Mouse (Mus musculus) stomach, embryonic 14.5 days (tissue): ENCODE results near the gene Gh. TPM values are rescaled to one million over a fixed set of nuclear protein-coding genes. Genes with fewer than 3 reads are reported as not detected.

Experiments used
- ATAC-seq: fragments of 200-750 bp; cut with Nextera tagmentation; 2 replicates; pipeline ENCODE4 v1.8.0; 2017; ENCODE audit warnings: low read depth, moderate TSS enrichment; ENCODE audit not compliant: insufficient number of reproducible peaks, insufficient read depth, low FRiP score
- H3K27ac ChIP-seq: fragments of 300-500 bp; sonication (generic); 2 replicates; pipeline ENCODE4 v1.5.1; 2014; ENCODE audit warnings: mild to moderate bottlenecking, low read length, moderate library complexity, mixed read lengths
- H3K27me3 ChIP-seq: fragments of 300-500 bp; sonication (generic); 2 replicates; pipeline ENCODE4 v1.6.1; 2014; ENCODE audit warnings: low read length, control low read depth, mixed read lengths; ENCODE audit not compliant: control insufficient read depth, insufficient read depth
- H3K36me3 ChIP-seq: fragments of 300-500 bp; sonication (generic); 2 replicates; pipeline ENCODE4 v1.6.1; 2014; ENCODE audit warnings: mild to moderate bottlenecking, control low read depth, low read length, moderate library complexity, mixed read lengths; ENCODE audit not compliant: control insufficient read depth, insufficient read depth
- H3K4me1 ChIP-seq: fragments of 300-500 bp; sonication (generic); 2 replicates; pipeline ENCODE4 v1.6.1; 2014; ENCODE audit warnings: low read length, control low read depth, mixed read lengths; ENCODE audit not compliant: control insufficient read depth, insufficient read depth
- H3K4me2 ChIP-seq: fragments of 300-500 bp; sonication (generic); replicated peaks from 2 replicates; pipeline ENCODE4 v1.6.1; 2014; ENCODE audit warnings: low read depth, low read length, control low read depth
- H3K4me3 ChIP-seq: fragments of 300-500 bp; sonication (generic); 2 replicates; pipeline ENCODE4 v1.5.1; 2014; ENCODE audit warnings: low read depth, low read length, control low read depth
- H3K9ac ChIP-seq: fragments of 300-500 bp; sonication (generic); replicated peaks from 2 replicates; pipeline ENCODE4 v1.6.1; 2014; ENCODE audit warnings: low read depth, mild to moderate bottlenecking, control low read depth, low read length, moderate library complexity, mixed read lengths
- H3K9me3 ChIP-seq: fragments of 300-500 bp; sonication (generic); 2 replicates; pipeline ENCODE4 v1.6.1; 2016; ENCODE audit warnings: low read depth, low read length, control low read depth; ENCODE audit not compliant: control insufficient read depth
- WGBS: fragments of 180-500 bp; shearing (Covaris S2); extraction: QIAGEN DNeasy Blood & Tissue Kit; methylation state at CpG from one replicate; pipeline ENCODE4 v1.1.7; 2014; 5-methylcytosine and 5-hydroxymethylcytosine counted together
- polyA plus RNA-seq: library from polyadenylated mRNA; unstranded; fragments of >200 nt; fragmentation: Nextera tagmentation; extraction: Ambion mirVana; gene quantifications from 2 replicates; pipeline ENCODE4 v1.2.1, GENCODE M21; 2014

The Gh gene
- polyA plus RNA-seq, 1 experiment from 2014 or later: not detected

- no peaks in the 10 kb centered on the region for H3K9me3 ChIP-seq
- ATAC-seq: no peak
- H3K27ac ChIP-seq: no peak overlapping the region
- 64% methylated on average over 21 of the region's 21 CpGs for WGBS
- H3K9ac ChIP-seq: no peak overlapping the region
- H3K4me2 ChIP-seq: no peak overlapping the region
- H3K27me3 ChIP-seq: no peaks in the 10 kb centered on the region
- no peak overlapping the region for H3K4me3 ChIP-seq
- no peaks in the 10 kb centered on the region for H3K36me3 ChIP-seq
- H3K4me1 ChIP-seq: 0 out of 2 replicates have a peak, but pooled peaks cover 4% of the 10 kb centered on the region
Observed at GRCm38 (mm10) chr11:106318406-106319366, 17.0 kb upstream of the Gh start.

- H3K4me2 ChIP-seq: no peak overlapping the region
- H3K36me3 ChIP-seq: no peaks in the 10 kb centered on the region
- no peaks in the 10 kb centered on the region for H3K27me3 ChIP-seq
- ATAC-seq: no peak
- H3K27ac ChIP-seq: no peak overlapping the region
- 0 out of 2 replicates have a peak, but pooled peaks cover 8% of the 10 kb centered on the region for H3K4me1 ChIP-seq
- H3K9ac ChIP-seq: no peak overlapping the region
- H3K9me3 ChIP-seq: no peaks in the 10 kb centered on the region
- WGBS: 77% methylated on average over 7 of the region's 7 CpGs
- no peak overlapping the region for H3K4me3 ChIP-seq
Observed at GRCm38 (mm10) chr11:106317801-106318200, 16.1 kb upstream of the Gh start.

GRCm38 (mm10) chr11:106316416-106316815 is 14.8 kb upstream of the Gh start:
- Histone ChIP-seq H3K9ac (no peak overlapping the region), H3K9me3 (no peaks in the 10 kb centered on the region), H3K4me2 (no peak overlapping the region), H3K27me3 (no peaks in the 10 kb centered on the region), H3K36me3 (no peaks in the 10 kb centered on the region), H3K4me1 (0 out of 2 replicates have a peak, but pooled peaks cover 8% of the 10 kb centered on the region), H3K27ac (no peak overlapping the region), H3K4me3 (no peak overlapping the region)
- WGBS: 70% methylated on average over 1 of the region's 1 CpGs
- ATAC-seq: no peak

- 0 out of 2 replicates have a peak, but pooled peaks cover 8% of the 10 kb centered on the region for H3K4me1 ChIP-seq
- H3K4me3 ChIP-seq: no peak within 1 kb of the TSS
- 61% methylated on average over 9 of the region's 9 CpGs for WGBS
- ATAC-seq: no peak
- H3K36me3 ChIP-seq: no peaks in the 10 kb centered on the region
- H3K27me3 ChIP-seq: no peaks in the 10 kb centered on the region
- peak within 1 kb of the TSS; percentile 33; the same call in 1 of the 2 replicates for H3K27ac ChIP-seq
- no peak within 1 kb of the TSS for H3K9ac ChIP-seq
- H3K4me2 ChIP-seq: no peak within 1 kb of the TSS
- no peaks in the 10 kb centered on the region for H3K9me3 ChIP-seq
Observed at GRCm38 (mm10) chr11:106314333-106314812, 12.7 kb upstream of the Gh start, which contains the start of gene Cd79b. Cd79b (minus strand) TSS chr11:106314762.

- H3K27me3 ChIP-seq: no peaks in the 10 kb centered on the region
- no peaks in the 10 kb centered on the region for H3K36me3 ChIP-seq
- H3K9ac ChIP-seq: no peak overlapping the region
- H3K4me3 ChIP-seq: no peak overlapping the region
- WGBS: 53% methylated on average over 5 of the region's 5 CpGs
- H3K4me2 ChIP-seq: no peak overlapping the region
- H3K9me3 ChIP-seq: no peaks in the 10 kb centered on the region
- 0 out of 2 replicates have a peak, but pooled peaks have one; percentile 46 for ATAC-seq
- 0 out of 2 replicates have a peak, but pooled peaks cover 8% of the 10 kb centered on the region for H3K4me1 ChIP-seq
- H3K27ac ChIP-seq: peak overlapping the region; percentile 33; the same call in 1 of the 2 replicates
Observed at GRCm38 (mm10) chr11:106313533-106313932, 11.9 kb upstream of the Gh start.

GRCm38 (mm10) chr11:106310123-106310522 is 8.5 kb upstream of the Gh start:
- no peak overlapping the region for H3K9ac ChIP-seq
- WGBS: 72% methylated on average over 5 of the region's 5 CpGs
- no peaks in the 10 kb centered on the region for H3K9me3 ChIP-seq
- H3K4me3 ChIP-seq: no peak overlapping the region
- no peak overlapping the region for H3K4me2 ChIP-seq
- H3K36me3 ChIP-seq: no peaks in the 10 kb centered on the region
- H3K4me1 ChIP-seq: 0 out of 2 replicates have a peak, but pooled peaks cover 8% of the 10 kb centered on the region
- H3K27me3 ChIP-seq: no peaks in the 10 kb centered on the region
- ATAC-seq: no peak
- H3K27ac ChIP-seq: no peak overlapping the region

DNA sequence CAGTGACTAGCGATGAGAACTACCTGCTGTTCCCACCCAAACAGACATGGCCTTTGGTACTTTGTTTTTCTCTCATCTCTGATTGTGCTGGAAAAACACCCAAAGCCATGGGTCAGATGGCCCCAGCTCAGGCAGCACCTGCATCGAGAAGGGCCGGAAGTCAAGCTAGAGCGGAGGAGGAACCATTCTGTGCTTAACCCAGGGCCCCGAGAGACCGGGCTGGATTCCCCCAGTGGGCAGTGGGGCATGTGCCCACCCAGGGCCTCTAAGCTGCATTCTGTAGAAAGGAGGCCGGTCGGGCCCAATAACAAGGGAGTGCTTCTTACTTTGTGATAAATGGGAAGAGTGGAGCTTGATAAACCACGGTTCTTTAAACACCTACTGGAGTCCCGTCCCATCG is 6.5 kb upstream of the Gh start:
- Histone ChIP-seq H3K4me3 (no peak overlapping the region), H3K9me3 (no peaks in the 10 kb centered on the region), H3K4me2 (no peak overlapping the region), H3K4me1 (no peaks in the 10 kb centered on the region), H3K27ac (no peak overlapping the region), H3K9ac (no peak overlapping the region), H3K27me3 (no peaks in the 10 kb centered on the region), H3K36me3 (no peaks in the 10 kb centered on the region)
- WGBS: 81% methylated on average over 11 of the region's 11 CpGs
- no peak for ATAC-seq

- no peaks in the 10 kb centered on the region for H3K27me3 ChIP-seq
- ATAC-seq: no peak
- no peaks in the 10 kb centered on the region for H3K9me3 ChIP-seq
- no peaks in the 10 kb centered on the region for H3K36me3 ChIP-seq
- no peak overlapping the region for H3K27ac ChIP-seq
- WGBS: 62% methylated on average over 5 of the region's 5 CpGs
- H3K4me2 ChIP-seq: no peak overlapping the region
- no peaks in the 10 kb centered on the region for H3K4me1 ChIP-seq
- no peak overlapping the region for H3K4me3 ChIP-seq
- H3K9ac ChIP-seq: no peak overlapping the region
Observed at GRCm38 (mm10) chr11:106307432-106307831, 5.8 kb upstream of the Gh start.
